Mouse (Mus musculus) lung, postnatal 0 days (tissue): ENCODE results near the gene Tbc1d16. TPM values are rescaled to one million over a fixed set of nuclear protein-coding genes. Genes with fewer than 3 reads are reported as not detected.

Experiments used
- ATAC-seq: fragments of 200-750 bp; cut with Nextera tagmentation; 2 replicates; pipeline ENCODE4 v1.8.0; 2017; ENCODE audit warnings: moderate library complexity
- DNase-seq: peaks from one replicate; pipeline ENCODE4 v3.0.0-alpha.2; 2016; ENCODE audit warnings: low spot score
- H3K27ac ChIP-seq: fragments of 300-500 bp; sonication (generic); 2 replicates; pipeline ENCODE4 v1.5.1; 2014; ENCODE audit warnings: antibody characterized with exemption, mild to moderate bottlenecking, low read length, mixed read lengths
- H3K27me3 ChIP-seq: fragments of 300-500 bp; sonication (generic); replicated peaks from 2 replicates; pipeline ENCODE4 v1.6.1; 2014; ENCODE audit warnings: low read length, mixed read lengths; ENCODE audit not compliant: insufficient read depth
- H3K36me3 ChIP-seq: fragments of 300-500 bp; sonication (generic); 2 replicates; pipeline ENCODE4 v1.6.1; 2014; ENCODE audit warnings: low read length, mixed read lengths; ENCODE audit not compliant: insufficient read depth
- H3K4me1 ChIP-seq: fragments of 300-500 bp; sonication (generic); 2 replicates; pipeline ENCODE4 v1.6.1; 2014; ENCODE audit warnings: antibody characterized with exemption, low read depth, low read length, mixed read lengths; ENCODE audit not compliant: insufficient read depth
- H3K4me2 ChIP-seq: fragments of 300-500 bp; sonication (generic); replicated peaks from 2 replicates; pipeline ENCODE4 v1.6.1; 2014; ENCODE audit warnings: low read depth, mild to moderate bottlenecking, low read length, moderate library complexity, mixed read lengths
- H3K4me3 ChIP-seq: fragments of 300-500 bp; sonication (generic); 2 replicates; pipeline ENCODE4 v1.5.1; 2014; ENCODE audit warnings: low read depth, low read length
- H3K9ac ChIP-seq: fragments of 300-500 bp; sonication (generic); replicated peaks from 2 replicates; pipeline ENCODE4 v1.6.1; 2014; ENCODE audit warnings: low read depth, mild to moderate bottlenecking
- H3K9me3 ChIP-seq: fragments of 300-500 bp; sonication (generic); 2 replicates; pipeline ENCODE4 v1.6.1; 2016; ENCODE audit warnings: low read length, mixed read lengths
- CTCF ChIP-seq: IDR thresholded peaks from 2 replicates; pipeline ENCODE4 v1.5.1; 2016; ENCODE audit warnings: antibody characterized with exemption, mild to moderate bottlenecking
- EP300 ChIP-seq: IDR thresholded peaks from 2 replicates; pipeline ENCODE4 v1.6.1; 2016; ENCODE audit warnings: antibody characterized with exemption, mild to moderate bottlenecking, control low read depth
- WGBS: fragments of 180-500 bp; shearing (Covaris S2); extraction: QIAGEN DNeasy Blood & Tissue Kit; methylation state at CpG from one replicate; pipeline ENCODE4 v1.1.7; 2014; 5-methylcytosine and 5-hydroxymethylcytosine counted together
- polyA plus RNA-seq: library from polyadenylated mRNA; unstranded; fragments of >200 nt; fragmentation: Nextera tagmentation; extraction: Ambion mirVana; gene quantifications from 2 replicates; pipeline ENCODE4 v1.2.1, GENCODE M21; 2015

The Tbc1d16 gene
- polyA plus RNA-seq, 1 experiment from 2014 or later = 11.9 TPM

GRCm38 (mm10) chr11:119134586-119134985 lies 93.7 kb downstream of the Tbc1d16 start:
- TF ChIP-seq CTCF (no peak), EP300 (no peak)
- ATAC-seq = peak; percentile 25
- Histone ChIP-seq H3K4me2 (peak overlapping the region; percentile 22), H3K9ac (no peak overlapping the region), H3K27me3 (no peaks in the 10 kb centered on the region), H3K9me3 (no peaks in the 10 kb centered on the region), H3K4me1 (peaks cover 8% of the 10 kb centered on the region; the same call in 1 of the 2 replicates), H3K27ac (no peak overlapping the region), H3K36me3 (no peaks in the 10 kb centered on the region), H3K4me3 (no peak overlapping the region)
- DNase-seq = peak; percentile 26
- WGBS = 15% methylated on average over 17 of the region's 17 CpGs

- H3K9me3 ChIP-seq = no peaks in the 10 kb centered on the region
- no peaks in the 10 kb centered on the region for H3K27me3 ChIP-seq
- no peak overlapping the region for H3K4me3 ChIP-seq
- no peak for TF ChIP-seq EP300
- TF ChIP-seq CTCF = no peak
- no peak overlapping the region for H3K27ac ChIP-seq
- no peaks in the 10 kb centered on the region for H3K36me3 ChIP-seq
- H3K9ac ChIP-seq = no peak overlapping the region
- DNase-seq (peak; percentile 42), ATAC-seq (peak; percentile 39; the same call in 1 of the 2 replicates)
- peaks cover 9% of the 10 kb centered on the region; the same call in 1 of the 2 replicates for H3K4me1 ChIP-seq
- no peak overlapping the region for H3K4me2 ChIP-seq
- 53% methylated on average over 5 of the region's 5 CpGs for WGBS
Measured at GRCm38 (mm10) chr11:119133437-119134221, 94.7 kb downstream of the Tbc1d16 start.

GRCm38 (mm10) chr11:119132198-119133035 lies 95.9 kb downstream of the Tbc1d16 start:
- WGBS = 72% methylated on average over 14 of the region's 14 CpGs
- no peak overlapping the region for H3K4me2 ChIP-seq
- peaks cover 16% of the 10 kb centered on the region for H3K4me1 ChIP-seq
- TF ChIP-seq EP300 = no peak
- TF ChIP-seq CTCF = no peak
- H3K36me3 ChIP-seq = no peaks in the 10 kb centered on the region
- H3K9ac ChIP-seq = no peak overlapping the region
- H3K4me3 ChIP-seq = no peak overlapping the region
- DNase-seq (no peak), ATAC-seq (no peak)
- H3K27me3 ChIP-seq = no peaks in the 10 kb centered on the region
- no peaks in the 10 kb centered on the region for H3K9me3 ChIP-seq
- H3K27ac ChIP-seq = no peak overlapping the region

GRCm38 (mm10) chr11:119130081-119130765 lies 98.1 kb downstream of the Tbc1d16 start:
- no peaks in the 10 kb centered on the region for H3K36me3 ChIP-seq
- no peaks in the 10 kb centered on the region for H3K27me3 ChIP-seq
- H3K4me1 ChIP-seq = peaks cover 34% of the 10 kb centered on the region
- no peak overlapping the region for H3K4me3 ChIP-seq
- TF ChIP-seq EP300 (no peak), CTCF (no peak)
- H3K4me2 ChIP-seq = no peak overlapping the region
- ATAC-seq (no peak), DNase-seq (peak; percentile 39)
- H3K27ac ChIP-seq = no peak overlapping the region
- H3K9ac ChIP-seq = no peak overlapping the region
- 21% methylated on average over 24 of the region's 24 CpGs for WGBS
- H3K9me3 ChIP-seq = no peaks in the 10 kb centered on the region

GRCm38 (mm10) chr11:119129281-119130058 lies 98.8 kb downstream of the Tbc1d16 start:
- ATAC-seq (no peak), DNase-seq (no peak)
- Histone ChIP-seq H3K9ac (no peak overlapping the region), H3K36me3 (no peaks in the 10 kb centered on the region), H3K4me1 (peaks cover 29% of the 10 kb centered on the region), H3K9me3 (no peaks in the 10 kb centered on the region), H3K27ac (no peak overlapping the region), H3K27me3 (no peaks in the 10 kb centered on the region), H3K4me3 (no peak overlapping the region), H3K4me2 (no peak overlapping the region)
- 53% methylated on average over 18 of the region's 18 CpGs for whole genome bisulfite sequencing
- no peak for TF ChIP-seq EP300
- TF ChIP-seq CTCF = no peak
